Mouse (Mus musculus): ENCODE measurements around the gene Sbpl.

DNA sequence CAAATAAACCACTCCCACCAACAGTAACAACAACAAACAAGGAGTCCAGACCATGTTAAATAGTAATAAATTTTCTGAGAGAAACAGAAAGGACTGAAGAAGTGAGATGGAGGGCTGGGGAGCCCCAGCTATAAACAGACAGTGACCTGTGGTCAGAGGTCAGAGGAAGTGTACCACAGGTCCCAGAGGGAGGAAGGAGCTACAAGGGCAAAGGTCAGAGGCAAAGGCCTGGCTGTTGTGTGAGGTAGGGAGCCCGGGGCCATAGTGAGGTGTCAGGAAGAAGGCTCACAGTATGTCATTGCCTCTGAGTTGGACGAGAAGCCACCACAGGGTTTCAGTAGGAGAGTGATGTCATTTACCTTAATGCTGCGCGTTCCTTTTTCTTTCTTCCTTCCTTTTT is 27.8 kb upstream of the Sbpl start:
- no peak for TF ChIP-seq HCFC1 (IDR thresholded peaks at IDR 0.05; ENCODE audit: borderline replicate concordance, insufficient read depth, low read length)
- TF ChIP-seq CHD2 (IDR thresholded peaks at IDR 0.05; ENCODE audit: low read depth, low read length): no peak
- no peak for TF ChIP-seq ZNF384 (IDR thresholded peaks at IDR 0.05; ENCODE audit: low read depth, low read length)

Data from ES-E14 (cell line).